Mouse (Mus musculus) limb, embryonic 14.5 days (tissue): ENCODE data around the gene Fam117a. TPM values are rescaled to one million over a fixed set of nuclear protein-coding genes. Genes with fewer than 3 reads are reported as not detected.

Experiments used
- ATAC-seq: fragments of 200-750 bp; cut with Nextera tagmentation; 2 replicates; pipeline ENCODE4 v1.8.0; 2017; ENCODE audit warnings: low read depth, moderate number of reproducible peaks, moderate TSS enrichment; ENCODE audit not compliant: low FRiP score
- DNase-seq: peaks from one replicate; pipeline ENCODE4 v3.0.0-alpha.2; 2015; ENCODE audit warnings: low spot score
- H3K27ac ChIP-seq: fragments of 300-500 bp; sonication (generic); replicated peaks from 2 replicates; pipeline ENCODE4 v1.5.1; 2014; ENCODE audit warnings: low read depth, mild to moderate bottlenecking, low read length, moderate library complexity, mixed read lengths
- H3K27me3 ChIP-seq: fragments of 300-500 bp; sonication (generic); 2 replicates; pipeline ENCODE4 v1.6.1; 2014; ENCODE audit warnings: low read length, mixed read lengths; ENCODE audit not compliant: control insufficient read depth, insufficient read depth
- H3K36me3 ChIP-seq: fragments of 300-500 bp; sonication (generic); 2 replicates; pipeline ENCODE4 v1.6.1; 2014; ENCODE audit warnings: mild to moderate bottlenecking, low read length, moderate library complexity, mixed read lengths; ENCODE audit not compliant: control insufficient read depth, insufficient read depth
- H3K4me1 ChIP-seq: fragments of 300-500 bp; sonication (generic); 2 replicates; pipeline ENCODE4 v1.6.1; 2014; ENCODE audit warnings: antibody characterized with exemption, low read length, mixed read lengths; ENCODE audit not compliant: control insufficient read depth, insufficient read depth
- H3K4me2 ChIP-seq: fragments of 300-500 bp; sonication (generic); replicated peaks from 2 replicates; pipeline ENCODE4 v1.6.1; 2014; ENCODE audit warnings: low read depth, mild to moderate bottlenecking, low read length, moderate library complexity; ENCODE audit not compliant: severe bottlenecking
- H3K4me3 ChIP-seq: fragments of 300-500 bp; sonication (generic); replicated peaks from 2 replicates; pipeline ENCODE4 v1.5.1; 2014; ENCODE audit warnings: low read length
- H3K9ac ChIP-seq: fragments of 300-500 bp; sonication (generic); 2 replicates; pipeline ENCODE4 v1.6.1; 2014; ENCODE audit warnings: mild to moderate bottlenecking, low read depth, low read length, moderate library complexity; ENCODE audit not compliant: severe bottlenecking
- H3K9me3 ChIP-seq: fragments of 300-500 bp; sonication (generic); 2 replicates; pipeline ENCODE4 v1.6.1; 2016; ENCODE audit warnings: low read length; ENCODE audit not compliant: control insufficient read depth
- POLR2A ChIP-seq: fragments of 200-500 bp; IDR thresholded peaks from 2 replicates; pipeline ENCODE4 v1.8.0; 2012; ENCODE audit warnings: inconsistent platforms, mild to moderate bottlenecking, moderate library complexity, borderline replicate concordance; ENCODE audit not compliant: insufficient read depth, insufficient read length; ENCODE audit errors: extremely low read depth
- WGBS: fragments of 180-500 bp; shearing (Covaris S2); extraction: QIAGEN DNeasy Blood & Tissue Kit; methylation state at CpG from one replicate; pipeline ENCODE4 v1.1.7; 2014; 5-methylcytosine and 5-hydroxymethylcytosine counted together
- polyA plus RNA-seq, 2 experiments: library from polyadenylated mRNA; depleted of rRNA in 1 of 2; stranded (reverse) in 1 of 2; unstranded in 1 of 2; fragments of >200 nt; fragmentation: Nextera tagmentation in 1 of 2; extraction: Ambion mirVana in 1 of 2; gene quantifications; 2 replicates each; pipeline versions ENCODE4 v1.2.1 to v1.2.3; 2012 to 2014

Gene Fam117a
- polyA plus RNA-seq, 2 experiments, result 19.3 to 48.3 TPM

GRCm38 (mm10) chr11:95319506-95319905 lies 17.3 kb upstream of the Fam117a start:
- WGBS, result 55% methylated on average over 1 of the region's 1 CpGs
- Histone ChIP-seq H3K27me3 (no peaks in the 10 kb centered on the region), H3K9me3 (no peaks in the 10 kb centered on the region), H3K4me3 (no peak overlapping the region), H3K4me1 (no peaks in the 10 kb centered on the region), H3K27ac (no peak overlapping the region), H3K36me3 (no peaks in the 10 kb centered on the region), H3K9ac (no peak overlapping the region), H3K4me2 (no peak overlapping the region)
- TF ChIP-seq POLR2A, result no peak
- DNase-seq (no peak), ATAC-seq (no peak)

- no peaks in the 10 kb centered on the region for H3K27me3 ChIP-seq
- no peak overlapping the region for H3K9ac ChIP-seq
- no peaks in the 10 kb centered on the region for H3K9me3 ChIP-seq
- H3K36me3 ChIP-seq, result no peaks in the 10 kb centered on the region
- DNase-seq (no peak), ATAC-seq (no peak)
- H3K4me3 ChIP-seq, result no peak overlapping the region
- TF ChIP-seq POLR2A, result no peak
- no peaks in the 10 kb centered on the region for H3K4me1 ChIP-seq
- no peak overlapping the region for H3K4me2 ChIP-seq
- WGBS, result 93% methylated on average over 1 of the region's 1 CpGs
- no peak overlapping the region for H3K27ac ChIP-seq
These were observed 16.8 kb upstream of the Fam117a start for GRCm38 (mm10) chr11:95320010-95320409.

- Histone ChIP-seq H3K9ac (no peak overlapping the region), H3K27ac (no peak overlapping the region), H3K4me1 (no peaks in the 10 kb centered on the region), H3K9me3 (no peaks in the 10 kb centered on the region), H3K27me3 (no peaks in the 10 kb centered on the region), H3K36me3 (no peaks in the 10 kb centered on the region), H3K4me2 (no peak overlapping the region), H3K4me3 (no peak overlapping the region)
- DNase-seq (no peak), ATAC-seq (no peak)
- TF ChIP-seq POLR2A, result no peak
- WGBS, result 91% methylated on average over 10 of the region's 10 CpGs
These were observed 12.6 kb upstream of the Fam117a start for GRCm38 (mm10) chr11:95324181-95324580.

- WGBS, result 88% methylated on average over 4 of the region's 4 CpGs
- ATAC-seq, result no peak
- Histone ChIP-seq H3K27ac (no peak overlapping the region), H3K9me3 (no peaks in the 10 kb centered on the region), H3K36me3 (no peaks in the 10 kb centered on the region), H3K4me1 (no peaks in the 10 kb centered on the region), H3K4me2 (no peak overlapping the region), H3K9ac (no peak overlapping the region), H3K4me3 (no peak overlapping the region), H3K27me3 (no peaks in the 10 kb centered on the region)
- no peak for DNase-seq
- TF ChIP-seq POLR2A, result no peak
These were observed 11.0 kb upstream of the Fam117a start for GRCm38 (mm10) chr11:95325832-95326231.

GRCm38 (mm10) chr11:95326243-95326642 lies 10.6 kb upstream of the Fam117a start:
- no peak for TF ChIP-seq POLR2A
- Histone ChIP-seq H3K9me3 (no peaks in the 10 kb centered on the region), H3K9ac (no peak overlapping the region), H3K4me1 (no peaks in the 10 kb centered on the region), H3K27me3 (no peaks in the 10 kb centered on the region), H3K4me2 (no peak overlapping the region), H3K27ac (no peak overlapping the region), H3K36me3 (no peaks in the 10 kb centered on the region), H3K4me3 (no peak overlapping the region)
- ATAC-seq (no peak), DNase-seq (no peak)
- WGBS, result 67% methylated on average over 11 of the region's 11 CpGs

GRCm38 (mm10) chr11:95328629-95329028 lies 8.2 kb upstream of the Fam117a start:
- TF ChIP-seq POLR2A, result no peak
- H3K4me2 ChIP-seq, result no peak overlapping the region
- ATAC-seq (no peak), DNase-seq (no peak)
- no peak overlapping the region for H3K27ac ChIP-seq
- no peaks in the 10 kb centered on the region for H3K9me3 ChIP-seq
- no peak overlapping the region for H3K4me3 ChIP-seq
- no peaks in the 10 kb centered on the region for H3K27me3 ChIP-seq
- no peaks in the 10 kb centered on the region for H3K4me1 ChIP-seq
- H3K36me3 ChIP-seq, result no peaks in the 10 kb centered on the region
- no peak overlapping the region for H3K9ac ChIP-seq
- WGBS, result 81% methylated on average over 5 of the region's 5 CpGs
